Mouse (Mus musculus): ENCODE results near the gene Fam221b.

DNA sequence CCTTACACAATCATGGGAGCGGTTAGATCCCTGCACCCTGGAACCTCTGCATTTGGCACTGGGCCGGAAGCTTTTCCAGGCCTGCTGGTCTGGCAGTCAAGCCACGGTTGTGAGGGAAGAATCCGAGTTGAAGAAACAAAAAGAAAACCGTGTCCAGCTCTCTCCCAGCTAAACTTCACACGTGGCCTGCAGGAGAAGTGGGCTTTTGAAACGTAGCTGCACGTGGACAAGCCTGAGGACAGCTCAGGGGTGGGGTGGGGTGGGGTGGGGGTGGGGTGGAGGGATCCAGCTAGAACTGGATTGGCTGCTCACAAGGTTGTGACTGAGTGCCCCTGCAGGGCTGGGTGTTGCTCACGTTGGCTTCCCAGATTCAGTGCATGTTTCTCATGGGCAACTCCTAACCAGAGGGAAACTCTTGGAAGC is 26.3 kb upstream of the Fam221b start:
- TF ChIP-seq CTCF (IDR thresholded peaks at IDR 0.05; ENCODE audit: low read depth, low read length) (no peak), POLR2A (IDR thresholded peaks at IDR 0.05; ENCODE audit: borderline replicate concordance, low read depth, low read length) (no peak)

Measured in bone marrow macrophage, adult 2 months (primary cell).